Mouse (Mus musculus): ENCODE results near the gene Nfkbil1.

- TF ChIP-seq CTCF (IDR thresholded peaks at IDR 0.05; ENCODE audit: borderline replicate concordance, insufficient read depth, low read length) (no peak), POLR2A (IDR thresholded peaks at IDR 0.05; ENCODE audit: low read depth, low read length) (no peak)
Measured at GRCm38 (mm10) chr17:35191723-35192122, 43.9 kb downstream of the Nfkbil1 start.

Data from embryonic fibroblast, embryonic 13.5 days (primary cell).